Mouse (Mus musculus): Measurements from ENCODE around the gene Rplp2. TPM values are rescaled to one million over a fixed set of nuclear protein-coding genes. Genes with fewer than 3 reads are reported as not detected.

Gene Rplp2
- polyA plus RNA-seq, 1 experiment from 2014 or later, result 704 TPM

- Histone ChIP-seq H3K4me1 (ENCODE audit: control insufficient read depth, insufficient read depth, low read length) (no peaks in the 10 kb centered on the region), H3K27me3 (ENCODE audit: control insufficient read depth, insufficient read depth, low read length) (no peaks in the 10 kb centered on the region), H3K36me3 (ENCODE audit: control insufficient read depth, insufficient read depth) (peaks cover 6% of the 10 kb centered on the region; the same call in 1 of the 2 replicates), H3K4me2 (ENCODE audit: low read depth, low read length) (no peak overlapping the region), H3K27ac (ENCODE audit: low read length) (no peak overlapping the region), H3K9me3 (replicated peaks; ENCODE audit: control insufficient read depth, low read length) (no peaks in the 10 kb centered on the region), H3K9ac (ENCODE audit: low read length) (no peak overlapping the region), H3K4me3 (ENCODE audit: low read length) (no peak overlapping the region)
- ATAC-seq (replicated peaks; ENCODE audit: extremely low read depth, insufficient read depth, low FRiP score), result no peak
- WGBS, result 73% methylated on average over 2 of the region's 2 CpGs
Observed at GRCm38 (mm10) chr7:141491151-141491550, 44.0 kb downstream of the Rplp2 start.

GRCm38 (mm10) chr7:141492738-141493137, 45.6 kb downstream of the Rplp2 start:
- Histone ChIP-seq H3K36me3 (ENCODE audit: control insufficient read depth, insufficient read depth) (peaks cover 6% of the 10 kb centered on the region; the same call in 1 of the 2 replicates), H3K4me3 (ENCODE audit: low read length) (no peak overlapping the region), H3K27ac (ENCODE audit: low read length) (no peak overlapping the region), H3K9ac (ENCODE audit: low read length) (no peak overlapping the region), H3K9me3 (replicated peaks; ENCODE audit: control insufficient read depth, low read length) (no peaks in the 10 kb centered on the region), H3K27me3 (ENCODE audit: control insufficient read depth, insufficient read depth, low read length) (no peaks in the 10 kb centered on the region), H3K4me2 (ENCODE audit: low read depth, low read length) (no peak overlapping the region), H3K4me1 (ENCODE audit: control insufficient read depth, insufficient read depth, low read length) (peaks cover 8% of the 10 kb centered on the region)
- 90% methylated on average over 5 of the region's 5 CpGs for WGBS
- no peak for ATAC-seq (replicated peaks; ENCODE audit: extremely low read depth, insufficient read depth, low FRiP score)

- H3K27ac ChIP-seq (ENCODE audit: low read length), result no peak overlapping the region
- H3K9me3 ChIP-seq (replicated peaks; ENCODE audit: control insufficient read depth, low read length), result no peaks in the 10 kb centered on the region
- peaks cover 6% of the 10 kb centered on the region; the same call in 1 of the 2 replicates for H3K36me3 ChIP-seq (ENCODE audit: control insufficient read depth, insufficient read depth)
- ATAC-seq (replicated peaks; ENCODE audit: extremely low read depth, insufficient read depth, low FRiP score), result no peak
- 71% methylated on average over 1 of the region's 1 CpGs for WGBS
- H3K4me2 ChIP-seq (ENCODE audit: low read depth, low read length), result no peak overlapping the region
- H3K27me3 ChIP-seq (ENCODE audit: control insufficient read depth, insufficient read depth, low read length), result no peaks in the 10 kb centered on the region
- no peak overlapping the region for H3K9ac ChIP-seq (ENCODE audit: low read length)
- no peak overlapping the region for H3K4me3 ChIP-seq (ENCODE audit: low read length)
- H3K4me1 ChIP-seq (ENCODE audit: control insufficient read depth, insufficient read depth, low read length), result peaks cover 11% of the 10 kb centered on the region
Observed at GRCm38 (mm10) chr7:141493729-141494128, 46.6 kb downstream of the Rplp2 start.

- ATAC-seq (replicated peaks; ENCODE audit: extremely low read depth, insufficient read depth, low FRiP score), result no peak
- H3K36me3 ChIP-seq (ENCODE audit: control insufficient read depth, insufficient read depth), result peaks cover 6% of the 10 kb centered on the region; the same call in 1 of the 2 replicates
- no peak overlapping the region for H3K9ac ChIP-seq (ENCODE audit: low read length)
- no peak overlapping the region for H3K4me3 ChIP-seq (ENCODE audit: low read length)
- H3K27ac ChIP-seq (ENCODE audit: low read length), result no peak overlapping the region
- H3K4me2 ChIP-seq (ENCODE audit: low read depth, low read length), result no peak overlapping the region
- no peaks in the 10 kb centered on the region for H3K9me3 ChIP-seq (replicated peaks; ENCODE audit: control insufficient read depth, low read length)
- H3K4me1 ChIP-seq (ENCODE audit: control insufficient read depth, insufficient read depth, low read length), result peaks cover 18% of the 10 kb centered on the region
- no peaks in the 10 kb centered on the region for H3K27me3 ChIP-seq (ENCODE audit: control insufficient read depth, insufficient read depth, low read length)
- 80% methylated on average over 2 of the region's 2 CpGs for WGBS
Observed at GRCm38 (mm10) chr7:141495379-141495778, 48.2 kb downstream of the Rplp2 start.

GRCm38 (mm10) chr7:141495940-141496339, 48.8 kb downstream of the Rplp2 start:
- no peak overlapping the region for H3K4me3 ChIP-seq (ENCODE audit: low read length)
- no peak overlapping the region for H3K4me2 ChIP-seq (ENCODE audit: low read depth, low read length)
- peaks cover 6% of the 10 kb centered on the region; the same call in 1 of the 2 replicates for H3K36me3 ChIP-seq (ENCODE audit: control insufficient read depth, insufficient read depth)
- peaks cover 18% of the 10 kb centered on the region for H3K4me1 ChIP-seq (ENCODE audit: control insufficient read depth, insufficient read depth, low read length)
- no peak overlapping the region for H3K27ac ChIP-seq (ENCODE audit: low read length)
- ATAC-seq (replicated peaks; ENCODE audit: extremely low read depth, insufficient read depth, low FRiP score), result no peak
- 81% methylated on average over 4 of the region's 4 CpGs for WGBS
- H3K27me3 ChIP-seq (ENCODE audit: control insufficient read depth, insufficient read depth, low read length), result no peaks in the 10 kb centered on the region
- no peak overlapping the region for H3K9ac ChIP-seq (ENCODE audit: low read length)
- H3K9me3 ChIP-seq (replicated peaks; ENCODE audit: control insufficient read depth, low read length), result no peaks in the 10 kb centered on the region

GRCm38 (mm10) chr7:141497600-141497999, 50.4 kb downstream of the Rplp2 start:
- no peak for ATAC-seq (replicated peaks; ENCODE audit: extremely low read depth, insufficient read depth, low FRiP score)
- Histone ChIP-seq H3K4me3 (ENCODE audit: low read length) (no peak overlapping the region), H3K27ac (ENCODE audit: low read length) (peak overlapping the region; percentile 34), H3K4me1 (ENCODE audit: control insufficient read depth, insufficient read depth, low read length) (peaks cover 18% of the 10 kb centered on the region), H3K36me3 (ENCODE audit: control insufficient read depth, insufficient read depth) (peaks cover 8% of the 10 kb centered on the region; the same call in 1 of the 2 replicates), H3K9ac (ENCODE audit: low read length) (no peak overlapping the region), H3K27me3 (ENCODE audit: control insufficient read depth, insufficient read depth, low read length) (no peaks in the 10 kb centered on the region), H3K9me3 (replicated peaks; ENCODE audit: control insufficient read depth, low read length) (no peaks in the 10 kb centered on the region), H3K4me2 (ENCODE audit: low read depth, low read length) (no peak overlapping the region)
- WGBS, result 62% methylated on average over 3 of the region's 3 CpGs

Other genes with a start within 250 kb of the Rplp2 start
- 0.54 and 0.76 TPM in 2 replicates for gene Lmntd2, start 233.3 kb upstream of the Rplp2 start, polyA plus RNA-seq (2015; fragmentation: Nextera tagmentation; extraction: Ambion mirVana)
- 16.1 and 17.2 TPM in 2 replicates for gene Rassf7, start 231.5 kb upstream of the Rplp2 start, polyA plus RNA-seq (2015; fragmentation: Nextera tagmentation; extraction: Ambion mirVana)
- 43.5 and 50.7 TPM in 2 replicates for gene Phrf1, start 218.6 kb upstream of the Rplp2 start, polyA plus RNA-seq (2015; fragmentation: Nextera tagmentation; extraction: Ambion mirVana)
- gene Irf7, start 180.9 kb upstream of the Rplp2 start, polyA plus RNA-seq (2015; fragmentation: Nextera tagmentation; extraction: Ambion mirVana), result 4.7 and 9.1 TPM in 2 replicates
- 1.6 TPM in 1 of 2 replicates, not detected in the other for gene Cdhr5, start 170.6 kb upstream of the Rplp2 start, polyA plus RNA-seq (2015; fragmentation: Nextera tagmentation; extraction: Ambion mirVana)
- gene Sct, start 168.2 kb upstream of the Rplp2 start, polyA plus RNA-seq (2015; fragmentation: Nextera tagmentation; extraction: Ambion mirVana), result 2.1 and 2.8 TPM in 2 replicates
- gene Drd4, start 155.4 kb upstream of the Rplp2 start, polyA plus RNA-seq (2015; fragmentation: Nextera tagmentation; extraction: Ambion mirVana), result 0.05 and 0.13 TPM in 2 replicates
- 37.6 and 37.7 TPM in 2 replicates for gene Deaf1, start 119.7 kb upstream of the Rplp2 start, polyA plus RNA-seq (2015; fragmentation: Nextera tagmentation; extraction: Ambion mirVana)
- gene Tmem80, start 119.6 kb upstream of the Rplp2 start, polyA plus RNA-seq (2015; fragmentation: Nextera tagmentation; extraction: Ambion mirVana), result 32.2 and 32.5 TPM in 2 replicates
- 2.6 and 3.9 TPM in 2 replicates for gene Eps8l2, start 108.5 kb upstream of the Rplp2 start, polyA plus RNA-seq (2015; fragmentation: Nextera tagmentation; extraction: Ambion mirVana)
- gene Taldo1, start 55.2 kb upstream of the Rplp2 start, polyA plus RNA-seq (2015; fragmentation: Nextera tagmentation; extraction: Ambion mirVana), result 227 and 257 TPM in 2 replicates
- 26.6 and 28.0 TPM in 2 replicates for gene Gatd1, start 33.2 kb upstream of the Rplp2 start, polyA plus RNA-seq (2015; fragmentation: Nextera tagmentation; extraction: Ambion mirVana)
- 5.2 and 5.9 TPM in 2 replicates for gene Cend1, start 17.9 kb upstream of the Rplp2 start, polyA plus RNA-seq (2015; fragmentation: Nextera tagmentation; extraction: Ambion mirVana)
- gene Slc25a22, start 9.5 kb upstream of the Rplp2 start, polyA plus RNA-seq (2015; fragmentation: Nextera tagmentation; extraction: Ambion mirVana), result 17.8 and 19.7 TPM in 2 replicates
- gene Pidd1, start 3.3 kb upstream of the Rplp2 start, polyA plus RNA-seq (2015; fragmentation: Nextera tagmentation; extraction: Ambion mirVana), result 9.0 and 9.7 TPM in 2 replicates
- 73.1 and 78.0 TPM in 2 replicates for gene Pnpla2, start 7.8 kb downstream of the Rplp2 start, polyA plus RNA-seq (2015; fragmentation: Nextera tagmentation; extraction: Ambion mirVana)
- gene Cracr2b, start 13.7 kb downstream of the Rplp2 start, polyA plus RNA-seq (2015; fragmentation: Nextera tagmentation; extraction: Ambion mirVana), result 24.2 and 26.1 TPM in 2 replicates
- 42.2 and 44.0 TPM in 2 replicates for gene Cd151, start 20.0 kb downstream of the Rplp2 start, polyA plus RNA-seq (2015; fragmentation: Nextera tagmentation; extraction: Ambion mirVana)
- 56.7 and 61.5 TPM in 2 replicates for gene Polr2l, start 27.8 kb downstream of the Rplp2 start, polyA plus RNA-seq (2015; fragmentation: Nextera tagmentation; extraction: Ambion mirVana)
- gene Tspan4, start 27.9 kb downstream of the Rplp2 start, polyA plus RNA-seq (2015; fragmentation: Nextera tagmentation; extraction: Ambion mirVana), result 61.0 and 61.5 TPM in 2 replicates
- 33.3 and 34.2 TPM in 2 replicates for gene Chid1, start 92.5 kb downstream of the Rplp2 start, polyA plus RNA-seq (2015; fragmentation: Nextera tagmentation; extraction: Ambion mirVana)
- 54.1 and 54.9 TPM in 2 replicates for gene Ap2a2, start 114.8 kb downstream of the Rplp2 start, polyA plus RNA-seq (2015; fragmentation: Nextera tagmentation; extraction: Ambion mirVana)
- 0.14 and 0.18 TPM in 2 replicates for gene Muc6, start 207.9 kb downstream of the Rplp2 start, polyA plus RNA-seq (2015; fragmentation: Nextera tagmentation; extraction: Ambion mirVana)
- gene Muc2, start 243.0 kb downstream of the Rplp2 start, polyA plus RNA-seq (2015; fragmentation: Nextera tagmentation; extraction: Ambion mirVana), result 0.31 and 1.1 TPM in 2 replicates

Measured in heart, embryonic 16.5 days (tissue).